Mouse (Mus musculus) liver, embryonic 14.5 days (tissue): ENCODE data around the gene Rara. TPM values are rescaled to one million over a fixed set of nuclear protein-coding genes. Genes with fewer than 3 reads are reported as not detected.
A peak's percentile ranks its signal among the peaks of the same experiment; 100 is the strongest.
"Not testable (repeated sequence)": the region's sequence is repeated elsewhere in the genome, so short reads cannot be mapped to it uniquely, and the experiment has no call there.

Source experiments
- ATAC-seq: fragments of 200-750 bp; cut with Nextera tagmentation; 2 replicates; pipeline ENCODE4 v1.8.0; 2017; ENCODE audit warnings: moderate number of reproducible peaks, mild to moderate bottlenecking, moderate library complexity; ENCODE audit not compliant: insufficient read depth
- DNase-seq, 3 experiments: peaks; one replicate each; pipeline ENCODE4 v3.0.0-alpha.2; 2012 to 2013; ENCODE audit warnings: low read depth in 3 of 3, low spot score in 3 of 3
- H3K27ac ChIP-seq: fragments of 300-500 bp; sonication (generic); 2 replicates; pipeline ENCODE4 v1.5.1; 2014; ENCODE audit warnings: moderate library complexity, mild to moderate bottlenecking, control low read depth, inconsistent platforms
- H3K27me3 ChIP-seq: fragments of 300-500 bp; sonication (generic); 2 replicates; pipeline ENCODE4 v1.6.1; 2014; ENCODE audit warnings: mild to moderate bottlenecking, low read length, moderate library complexity; ENCODE audit not compliant: control insufficient read depth, insufficient read depth
- H3K36me3 ChIP-seq: fragments of 300-500 bp; sonication (generic); replicated peaks from 2 replicates; pipeline ENCODE4 v1.6.1; 2014; ENCODE audit warnings: low read depth; ENCODE audit not compliant: control insufficient read depth, insufficient read depth
- H3K4me1 ChIP-seq, 2 experiments: fragments of 200-500 bp in 1 of 2; fragments of 300-500 bp in 1 of 2; sonication (generic) in 1 of 2; replicated peaks; 2 replicates each; pipeline ENCODE4 v1.6.1; 2012 to 2014; ENCODE audit warnings: antibody characterized with exemption in 1 of 2, inconsistent platforms in 1 of 2, low read length in 1 of 2; ENCODE audit not compliant: control insufficient read depth in 2 of 2, insufficient read depth in 2 of 2
- H3K4me2 ChIP-seq: fragments of 300-500 bp; sonication (generic); 2 replicates; pipeline ENCODE4 v1.6.1; 2014; ENCODE audit warnings: low read depth, mild to moderate bottlenecking, control low read depth, moderate library complexity
- H3K4me3 ChIP-seq, 2 experiments: fragments of 200-500 bp in 1 of 2; fragments of 300-500 bp in 1 of 2; sonication (generic) in 1 of 2; 2 replicates each; pipeline ENCODE4 v1.5.1; 2012 to 2014; ENCODE audit warnings: low read depth in 2 of 2, low read length in 2 of 2, mild to moderate bottlenecking in 2 of 2, control low read depth in 1 of 2, inconsistent platforms in 1 of 2, moderate library complexity in 1 of 2; ENCODE audit not compliant: insufficient read depth in 1 of 2
- H3K9ac ChIP-seq: fragments of 300-500 bp; sonication (generic); replicated peaks from 2 replicates; pipeline ENCODE4 v1.6.1; 2014; ENCODE audit warnings: mild to moderate bottlenecking, control low read depth, moderate library complexity
- H3K9me3 ChIP-seq: fragments of 300-500 bp; sonication (generic); 2 replicates; pipeline ENCODE4 v1.6.1; 2016; ENCODE audit warnings: low read length, mixed read lengths; ENCODE audit not compliant: control insufficient read depth
- CTCF ChIP-seq: IDR thresholded peaks from 2 replicates; pipeline ENCODE4 v1.5.1; 2016; ENCODE audit warnings: antibody characterized with exemption, low read depth, control low read depth
- EP300 ChIP-seq: IDR thresholded peaks from 2 replicates; pipeline ENCODE4 v1.6.1; 2016; ENCODE audit warnings: antibody characterized with exemption, low read depth
- WGBS: fragments of 180-500 bp; shearing (Covaris S2); extraction: QIAGEN DNeasy Blood & Tissue Kit; methylation state at CpG from one replicate; pipeline ENCODE4 v1.1.7; 2014; ENCODE audit not compliant: insufficient replicate concordance; 5-methylcytosine and 5-hydroxymethylcytosine counted together
- polyA plus RNA-seq, 2 experiments: library from polyadenylated mRNA; depleted of rRNA in 1 of 2; stranded (reverse) in 1 of 2; unstranded in 1 of 2; fragments of >200 nt; fragmentation: Nextera tagmentation in 1 of 2; extraction: Ambion mirVana in 1 of 2; gene quantifications; 2 replicates each; pipeline versions ENCODE4 v1.2.1 to v1.2.3; 2012 to 2014

Rara gene
- polyA plus RNA-seq, 2 experiments = 1.9 to 3.2 TPM

- TF ChIP-seq CTCF = peak; percentile 55
- WGBS = 69% methylated on average over 15 of the region's 15 CpGs
- H3K4me1 ChIP-seq = peaks cover 5 to 15% of the 10 kb centered on the region in 2 experiments; a peak in 3 of 4 replicates
- H3K9me3 ChIP-seq, ATAC-seq, H3K4me2 ChIP-seq, H3K4me3 ChIP-seq, H3K27me3 ChIP-seq, DNase-seq, H3K9ac ChIP-seq, H3K27ac ChIP-seq: not testable (repeated sequence)
- peaks cover 68% of the 10 kb centered on the region for H3K36me3 ChIP-seq
These were observed 5.8 kb upstream of the Rara start for GRCm38 (mm10) chr11:98921813-98922212.

- not testable (repeated sequence) for ATAC-seq, H3K27ac ChIP-seq, H3K4me2 ChIP-seq
These were observed 5.3 kb upstream of the Rara start for GRCm38 (mm10) chr11:98922307-98922706.

GRCm38 (mm10) chr11:98922851-98923711, 4.5 kb upstream of the Rara start:
- H3K9ac ChIP-seq, DNase-seq, H3K9me3 ChIP-seq, H3K27me3 ChIP-seq, ATAC-seq, H3K4me2 ChIP-seq, H3K27ac ChIP-seq, H3K4me3 ChIP-seq: not testable (repeated sequence)
- WGBS = 76% methylated on average over 16 of the region's 16 CpGs
- Histone ChIP-seq H3K4me1 (peaks cover 5 to 15% of the 10 kb centered on the region in 2 experiments; a peak in 3 of 4 replicates), H3K36me3 (peaks cover 56% of the 10 kb centered on the region)

More at GRCm38 (mm10) chr11:98922307-98922706, 5.3 kb upstream of the Rara start:
- not testable (repeated sequence) for H3K9me3 ChIP-seq, H3K27me3 ChIP-seq, H3K4me3 ChIP-seq, DNase-seq, H3K9ac ChIP-seq
- peak; percentile 71 for TF ChIP-seq CTCF
- H3K36me3 ChIP-seq = peaks cover 63% of the 10 kb centered on the region
- peaks cover 5 to 15% of the 10 kb centered on the region in 2 experiments; a peak in 3 of 4 replicates for H3K4me1 ChIP-seq
- 77% methylated on average over 10 of the region's 10 CpGs for WGBS

- H3K4me3 ChIP-seq = no peak overlapping the region
- peaks cover 2% of the 10 kb centered on the region for H3K27me3 ChIP-seq
- ATAC-seq (no peak), DNase-seq (no peak)
- H3K36me3 ChIP-seq = peaks cover 39% of the 10 kb centered on the region
- H3K27ac ChIP-seq = no peak overlapping the region
- H3K9ac ChIP-seq = no peak overlapping the region
- no peaks in the 10 kb centered on the region for H3K9me3 ChIP-seq
- H3K4me1 ChIP-seq = peaks cover 5 to 15% of the 10 kb centered on the region in 2 experiments; a peak in 3 of 4 replicates
- TF ChIP-seq EP300 = no peak
- no peak; the same call in 1 of the 2 replicates for TF ChIP-seq CTCF
- WGBS = 62% methylated on average over 5 of the region's 5 CpGs
- no peak overlapping the region for H3K4me2 ChIP-seq
These were observed 2.9 kb upstream of the Rara start for GRCm38 (mm10) chr11:98924633-98925175.

GRCm38 (mm10) chr11:98925265-98925721, 2.3 kb upstream of the Rara start:
- H3K4me2 ChIP-seq = 0 out of 2 replicates have a peak overlapping the region, but pooled peaks have one; percentile 2
- no peak for ATAC-seq
- H3K9me3 ChIP-seq = no peaks in the 10 kb centered on the region
- no peak for DNase-seq
- TF ChIP-seq EP300 (no peak), CTCF (no peak)
- H3K27me3 ChIP-seq = peaks cover 3% of the 10 kb centered on the region
- peaks cover 33% of the 10 kb centered on the region for H3K36me3 ChIP-seq
- no peak overlapping the region for H3K9ac ChIP-seq
- no peak overlapping the region for H3K27ac ChIP-seq
- no peak overlapping the region for H3K4me3 ChIP-seq
- WGBS = 19% methylated on average over 10 of the region's 10 CpGs
- peaks cover 5 to 15% of the 10 kb centered on the region in 2 experiments; a peak in 3 of 4 replicates for H3K4me1 ChIP-seq
